Mouse (Mus musculus) embryonic fibroblast, embryonic 13.5 days (primary cell): ENCODE data around the gene Ccdc136.

ENCODE experiments used
- CTCF ChIP-seq: IDR thresholded peaks from 2 replicates; pipeline ENCODE4 v1.5.1; 2011; ENCODE audit warnings: mild to moderate bottlenecking, control low read depth, low read length, moderate library complexity, borderline replicate concordance; ENCODE audit not compliant: insufficient read depth
- POLR2A ChIP-seq: IDR thresholded peaks from 2 replicates; pipeline ENCODE4 v1.6.1; 2011; ENCODE audit warnings: low read depth, mild to moderate bottlenecking, control low read depth, low read length, moderate library complexity

GRCm38 (mm10) chr6:29406412-29406811, 10.3 kb downstream of the Ccdc136 start:
- TF ChIP-seq CTCF, result no peak
- no peak for TF ChIP-seq POLR2A
